Mouse (Mus musculus): Measurements from ENCODE around the gene Vmn1r221. TPM values are rescaled to one million over a fixed set of nuclear protein-coding genes. Genes with fewer than 3 reads are reported as not detected.
"Not testable (repeated sequence)": the region's sequence is repeated elsewhere in the genome, so short reads cannot be mapped to it uniquely, and the experiment has no call there.

Gene Vmn1r221
- not detected in 2 replicates for polyA plus RNA-seq (2016; fragmentation: Nextera tagmentation; extraction: Ambion mirVana)

GRCm38 (mm10) chr13:23213827-23214226, at the start of gene Vmn1r221:
TSS of gene Vmn1r221 (plus strand) at chr13:23214127.
- WGBS: 81% methylated on average over 2 of the region's 2 CpGs
- H3K9me3 ChIP-seq; H3K4me3 ChIP-seq (replicated peaks); H3K4me1 ChIP-seq (replicated peaks); H3K36me3 ChIP-seq; H3K27ac ChIP-seq; H3K27me3 ChIP-seq; ATAC-seq (ENCODE audit: insufficient number of reproducible peaks, insufficient read depth, low FRiP score, low TSS enrichment, low read depth); H3K4me2 ChIP-seq; H3K9ac ChIP-seq (replicated peaks): not testable (repeated sequence)

- not testable (repeated sequence) for H3K9me3 ChIP-seq; H3K4me2 ChIP-seq; H3K4me3 ChIP-seq (replicated peaks); H3K27me3 ChIP-seq; H3K27ac ChIP-seq; ATAC-seq (ENCODE audit: insufficient number of reproducible peaks, insufficient read depth, low FRiP score, low TSS enrichment, low read depth); H3K4me1 ChIP-seq (replicated peaks); H3K9ac ChIP-seq (replicated peaks); H3K36me3 ChIP-seq
- WGBS: 89% methylated on average over 4 of the region's 4 CpGs
These were observed 47.5 kb upstream of the Vmn1r221 start for GRCm38 (mm10) chr13:23166471-23166870.

GRCm38 (mm10) chr13:23187875-23188274, 26.1 kb upstream of the Vmn1r221 start, which contains the start of gene Vmn1r220:
TSS of gene Vmn1r220 (minus strand) at chr13:23187975.
- H3K9ac ChIP-seq (replicated peaks): no peak within 1 kb of the TSS
- H3K27me3 ChIP-seq: no peaks in the 10 kb centered on the region
- no peak within 1 kb of the TSS for H3K4me3 ChIP-seq (replicated peaks)
- 82% methylated on average over 2 of the region's 2 CpGs for WGBS
- no peak for ATAC-seq (ENCODE audit: insufficient number of reproducible peaks, insufficient read depth, low FRiP score, low TSS enrichment, low read depth)
- no peaks in the 10 kb centered on the region for H3K4me1 ChIP-seq (replicated peaks)
- H3K4me2 ChIP-seq: no peak within 1 kb of the TSS
- H3K27ac ChIP-seq: no peak within 1 kb of the TSS
- H3K36me3 ChIP-seq: no peaks in the 10 kb centered on the region
- H3K9me3 ChIP-seq: no peaks in the 10 kb centered on the region

- 64% methylated on average over 1 of the region's 1 CpGs for WGBS
- H3K4me1 ChIP-seq (replicated peaks); H3K9me3 ChIP-seq; H3K4me2 ChIP-seq; ATAC-seq (ENCODE audit: insufficient number of reproducible peaks, insufficient read depth, low FRiP score, low TSS enrichment, low read depth); H3K27me3 ChIP-seq; H3K36me3 ChIP-seq; H3K27ac ChIP-seq; H3K4me3 ChIP-seq (replicated peaks); H3K9ac ChIP-seq (replicated peaks): not testable (repeated sequence)
These were observed 10.0 kb upstream of the Vmn1r221 start for GRCm38 (mm10) chr13:23203885-23204284.

GRCm38 (mm10) chr13:23235847-23236246, 21.9 kb downstream of the Vmn1r221 start, which contains the start of gene Vmn1r222:
TSS of gene Vmn1r222 (minus strand) at chr13:23235947.
- H3K27me3 ChIP-seq; H3K9me3 ChIP-seq; H3K4me2 ChIP-seq; H3K36me3 ChIP-seq; H3K9ac ChIP-seq (replicated peaks); H3K27ac ChIP-seq; H3K4me1 ChIP-seq (replicated peaks); ATAC-seq (ENCODE audit: insufficient number of reproducible peaks, insufficient read depth, low FRiP score, low TSS enrichment, low read depth); H3K4me3 ChIP-seq (replicated peaks): not testable (repeated sequence)

GRCm38 (mm10) chr13:23246834-23247233, 32.9 kb downstream of the Vmn1r221 start, which contains the start of gene Vmn1r223:
TSS of gene Vmn1r223 (plus strand) at chr13:23247134.
- H3K4me3 ChIP-seq (replicated peaks); H3K4me1 ChIP-seq (replicated peaks); H3K4me2 ChIP-seq; H3K36me3 ChIP-seq; ATAC-seq (ENCODE audit: insufficient number of reproducible peaks, insufficient read depth, low FRiP score, low TSS enrichment, low read depth); H3K9ac ChIP-seq (replicated peaks); H3K9me3 ChIP-seq; H3K27me3 ChIP-seq; H3K27ac ChIP-seq: not testable (repeated sequence)
- 85% methylated on average over 1 of the region's 1 CpGs for WGBS

- ATAC-seq (ENCODE audit: insufficient number of reproducible peaks, insufficient read depth, low FRiP score, low TSS enrichment, low read depth): no peak
- Histone ChIP-seq H3K27ac (no peak overlapping the region), H3K9me3 (0 out of 2 replicates have a peak, but pooled peaks cover 2% of the 10 kb centered on the region), H3K4me3 (replicated peaks) (no peak overlapping the region), H3K36me3 (no peaks in the 10 kb centered on the region), H3K9ac (replicated peaks) (no peak overlapping the region), H3K4me1 (replicated peaks) (no peaks in the 10 kb centered on the region), H3K4me2 (no peak overlapping the region), H3K27me3 (no peaks in the 10 kb centered on the region)
- 88% methylated on average over 2 of the region's 2 CpGs for WGBS
These were observed 44.7 kb downstream of the Vmn1r221 start for GRCm38 (mm10) chr13:23258546-23259048.

- not testable (repeated sequence) for H3K4me3 ChIP-seq (replicated peaks); H3K9me3 ChIP-seq; H3K27ac ChIP-seq; H3K9ac ChIP-seq (replicated peaks); H3K4me2 ChIP-seq; ATAC-seq (ENCODE audit: insufficient number of reproducible peaks, insufficient read depth, low FRiP score, low TSS enrichment, low read depth); H3K4me1 ChIP-seq (replicated peaks); H3K36me3 ChIP-seq
- WGBS: 85% methylated on average over 3 of the region's 3 CpGs
- H3K27me3 ChIP-seq: peaks cover 11% of the 10 kb centered on the region
These were observed 54.7 kb downstream of the Vmn1r221 start for GRCm38 (mm10) chr13:23268606-23269005.

- ATAC-seq (ENCODE audit: insufficient number of reproducible peaks, insufficient read depth, low FRiP score, low TSS enrichment, low read depth): peak; percentile 66; the same call in 1 of the 2 replicates
- not testable (repeated sequence) for H3K4me3 ChIP-seq (replicated peaks); H3K27ac ChIP-seq; H3K4me2 ChIP-seq; H3K4me1 ChIP-seq (replicated peaks); H3K9me3 ChIP-seq; H3K9ac ChIP-seq (replicated peaks); H3K36me3 ChIP-seq
- H3K27me3 ChIP-seq: peaks cover 11% of the 10 kb centered on the region
- whole genome bisulfite sequencing: 49% methylated on average over 4 of the region's 4 CpGs
These were observed 55.2 kb downstream of the Vmn1r221 start for GRCm38 (mm10) chr13:23269127-23269526.

- H3K27me3 ChIP-seq: peaks cover 11% of the 10 kb centered on the region
- 27% methylated on average over 11 of the region's 11 CpGs for WGBS
- no peak for ATAC-seq (ENCODE audit: insufficient number of reproducible peaks, insufficient read depth, low FRiP score, low TSS enrichment, low read depth)
These were observed 55.8 kb downstream of the Vmn1r221 start for GRCm38 (mm10) chr13:23269681-23270080.

GRCm38 (mm10) chr13:23270321-23271101, 56.6 kb downstream of the Vmn1r221 start:
- H3K27me3 ChIP-seq: peaks cover 11% of the 10 kb centered on the region
- no peak overlapping the region for H3K27ac ChIP-seq
- H3K9ac ChIP-seq (replicated peaks): no peak overlapping the region
- ATAC-seq (ENCODE audit: insufficient number of reproducible peaks, insufficient read depth, low FRiP score, low TSS enrichment, low read depth): no peak
- peaks cover 9% of the 10 kb centered on the region; the same call in 1 of the 2 replicates for H3K4me1 ChIP-seq (replicated peaks)
- WGBS: 3% methylated on average over 34 of the region's 34 CpGs
- no peaks in the 10 kb centered on the region for H3K36me3 ChIP-seq
- peak overlapping the region; percentile 33 for H3K4me3 ChIP-seq (replicated peaks)
- peak overlapping the region; percentile 53 for H3K4me2 ChIP-seq
- H3K9me3 ChIP-seq: no peaks in the 10 kb centered on the region

More at GRCm38 (mm10) chr13:23269681-23270080, 55.8 kb downstream of the Vmn1r221 start:
- Histone ChIP-seq H3K27ac (no peak overlapping the region), H3K4me1 (replicated peaks) (peaks cover 9% of the 10 kb centered on the region; the same call in 1 of the 2 replicates), H3K36me3 (no peaks in the 10 kb centered on the region), H3K9me3 (no peaks in the 10 kb centered on the region), H3K9ac (replicated peaks) (no peak overlapping the region), H3K4me3 (replicated peaks) (peak overlapping the region; percentile 33), H3K4me2 (peak overlapping the region; percentile 53)
